Mouse (Mus musculus) ovary, postnatal 36 days (tissue): ENCODE data around the gene Palld.

Experiments used
- DNase-seq: peaks from one replicate; pipeline ENCODE4 v3.0.0; 2022; ENCODE audit warnings: low spot score, mixed read lengths

Palld gene

DNA sequence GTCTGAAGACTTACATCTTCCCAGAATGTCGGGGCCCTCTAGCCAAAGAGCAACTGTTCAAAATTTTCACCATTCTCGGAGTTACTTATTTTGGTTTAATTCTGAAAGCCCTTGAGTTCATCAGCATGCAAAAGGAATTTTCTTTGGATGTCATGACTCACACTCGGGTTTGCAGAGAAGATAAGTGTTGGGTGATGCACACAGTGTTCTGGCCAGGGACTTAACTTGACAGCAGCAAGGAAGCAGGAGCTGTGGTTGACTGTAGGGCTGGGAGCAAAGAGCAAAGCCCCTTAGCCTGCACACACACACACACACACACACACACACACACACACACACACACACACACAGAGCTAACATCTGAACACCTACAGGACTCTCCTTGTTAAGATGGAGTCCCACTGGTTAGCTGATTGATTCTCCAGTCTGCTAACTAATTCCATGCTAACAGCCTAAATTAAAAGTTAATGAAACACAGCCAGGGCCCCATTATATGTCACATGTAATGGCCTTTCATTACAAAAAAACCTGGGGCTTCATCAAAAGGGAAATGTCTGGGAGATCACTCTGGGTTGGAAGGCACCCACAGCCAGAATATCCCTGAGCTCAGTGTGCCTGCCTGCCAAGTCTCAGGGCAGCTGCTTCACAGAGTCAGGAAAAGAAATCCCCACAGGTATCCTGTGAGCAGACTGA is 273.4 kb downstream of the Palld start:
- no peak for DNase-seq

GRCm38 (mm10) chr8:61626246-61626952 is 276.1 kb downstream of the Palld start:
- no peak for DNase-seq

GRCm38 (mm10) chr8:61625656-61626210 is 276.8 kb downstream of the Palld start:
- no peak for DNase-seq

DNA sequence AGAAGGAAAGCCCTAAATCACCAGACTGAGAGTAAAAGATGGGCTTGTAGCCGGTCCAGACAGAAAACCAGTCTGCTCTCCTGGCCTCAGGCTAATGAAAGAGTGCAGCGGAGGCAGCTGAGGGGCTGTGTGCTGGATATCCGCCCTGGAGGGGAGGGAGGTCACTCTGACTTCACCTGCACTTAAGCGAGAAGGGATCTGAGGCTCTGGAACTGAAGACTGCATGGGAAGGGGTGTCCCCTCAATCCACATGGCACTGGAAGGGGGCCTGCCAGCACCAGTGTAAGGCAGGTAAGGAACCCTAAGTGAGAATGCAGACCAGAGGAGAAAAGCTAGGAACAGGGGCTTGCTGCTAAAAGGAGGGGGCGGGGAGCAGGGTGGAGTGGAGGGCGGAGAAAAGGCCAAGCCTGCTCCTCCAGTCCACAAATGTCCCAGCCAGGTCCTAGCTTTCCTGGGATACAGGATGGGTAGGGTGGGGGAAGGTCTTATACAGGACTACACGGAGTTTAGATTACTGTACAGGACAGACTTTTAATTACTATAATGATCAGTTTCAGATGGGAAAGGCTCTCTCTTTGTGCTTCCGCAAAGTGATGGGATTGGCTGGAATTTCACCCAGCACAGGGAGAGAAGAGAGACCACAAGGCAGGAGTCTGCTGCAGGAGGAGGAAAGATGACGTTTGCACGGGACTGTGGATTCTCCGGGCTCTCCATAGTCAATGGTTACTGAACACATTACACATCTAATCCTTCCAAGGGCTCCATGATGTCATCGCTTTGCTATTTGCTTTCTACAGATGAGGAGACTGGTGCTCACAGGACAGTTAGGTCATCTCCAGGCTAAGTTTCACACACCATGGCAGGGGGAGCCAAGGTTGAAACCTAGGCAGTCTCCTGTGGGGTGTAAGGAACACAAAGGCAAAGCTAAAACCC is 278.7 kb downstream of the Palld start:
- DNase-seq: no peak

- no peak for DNase-seq
Observed at GRCm38 (mm10) chr8:61621300-61621699, 281.2 kb downstream of the Palld start.

- no peak for DNase-seq
Observed at GRCm38 (mm10) chr8:61617651-61618050, 284.8 kb downstream of the Palld start.

DNA sequence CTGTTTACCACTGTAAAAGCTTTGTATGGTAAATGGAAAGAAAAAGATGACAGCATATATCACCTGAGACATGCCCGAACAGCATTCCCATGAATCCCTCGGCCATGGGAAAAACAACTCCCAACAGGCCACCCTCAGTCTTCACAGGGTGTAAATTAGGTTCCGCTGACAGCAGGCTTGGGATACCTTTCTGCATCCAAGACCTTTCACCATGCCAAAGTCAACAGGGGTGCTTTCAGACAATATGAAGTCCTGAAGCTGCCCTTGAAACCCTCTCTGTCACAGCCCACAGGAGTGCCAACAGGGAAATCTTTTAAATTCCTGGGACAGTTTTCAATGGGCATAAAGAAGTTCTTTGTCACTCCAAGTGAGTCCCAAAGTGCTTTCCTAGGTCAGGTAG is 285.4 kb downstream of the Palld start:
- DNase-seq: no peak

- no peak for DNase-seq
Observed at GRCm38 (mm10) chr8:61615711-61616697, 286.5 kb downstream of the Palld start.

DNA sequence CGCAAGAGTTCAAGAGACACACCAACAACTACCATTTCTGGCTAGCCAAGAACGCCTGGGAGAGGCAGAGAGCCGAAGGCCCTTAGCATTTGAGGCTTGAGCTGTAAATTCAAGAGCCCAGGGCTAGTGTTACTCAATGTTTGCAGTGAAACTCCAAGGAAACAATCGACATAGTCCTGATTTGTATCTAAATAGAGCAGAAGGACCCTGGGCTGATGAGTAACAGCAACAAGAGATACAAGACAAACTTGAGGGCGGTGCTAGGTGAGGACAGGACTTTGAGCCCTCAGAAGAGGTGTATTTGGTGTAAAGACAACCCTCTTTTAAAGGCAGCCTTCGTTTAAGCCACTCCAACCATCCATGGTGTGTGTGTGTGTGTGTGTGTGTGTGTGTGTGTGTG is 290.7 kb downstream of the Palld start:
- DNase-seq: no peak

DNA sequence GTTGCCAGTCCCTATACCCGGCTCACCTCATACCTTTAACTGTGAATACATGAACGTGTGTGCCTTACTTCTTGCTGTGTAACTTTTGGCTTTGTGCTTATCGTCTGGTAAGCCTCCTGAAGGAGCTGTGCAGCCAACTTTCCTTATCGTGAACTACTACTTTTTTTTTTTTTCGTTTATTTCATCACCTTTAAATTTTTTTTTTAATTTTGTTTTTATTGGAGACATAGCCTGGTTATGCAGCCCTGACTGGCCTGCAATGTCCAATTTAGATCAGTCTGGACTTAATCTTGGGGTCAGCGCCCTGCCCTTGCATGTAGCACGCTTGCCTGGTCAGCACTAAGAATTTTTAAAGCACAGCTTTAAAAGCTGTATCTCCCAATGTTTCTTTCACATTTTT is 291.4 kb downstream of the Palld start:
- no peak for DNase-seq

GRCm38 (mm10) chr8:61610546-61610945 is 291.9 kb downstream of the Palld start:
- DNase-seq: peak; percentile 19

DNA sequence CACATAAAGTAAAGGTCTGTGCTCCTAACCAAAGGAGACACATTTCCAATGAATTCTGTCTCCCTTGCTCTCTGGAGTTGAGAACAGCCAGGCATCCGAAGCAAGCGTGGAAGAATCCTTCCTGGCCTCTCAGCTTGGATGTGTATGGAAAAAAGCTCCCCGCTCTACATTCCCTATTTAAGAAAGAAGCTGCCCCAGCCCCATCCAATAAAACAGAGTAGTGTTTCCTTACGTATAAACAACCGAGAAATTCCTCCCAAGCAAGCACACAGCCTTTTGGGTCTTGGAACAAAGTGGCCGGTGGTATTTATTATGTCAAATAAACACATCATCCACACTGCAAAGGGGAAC is 295.1 kb downstream of the Palld start:
- no peak for DNase-seq

DNA sequence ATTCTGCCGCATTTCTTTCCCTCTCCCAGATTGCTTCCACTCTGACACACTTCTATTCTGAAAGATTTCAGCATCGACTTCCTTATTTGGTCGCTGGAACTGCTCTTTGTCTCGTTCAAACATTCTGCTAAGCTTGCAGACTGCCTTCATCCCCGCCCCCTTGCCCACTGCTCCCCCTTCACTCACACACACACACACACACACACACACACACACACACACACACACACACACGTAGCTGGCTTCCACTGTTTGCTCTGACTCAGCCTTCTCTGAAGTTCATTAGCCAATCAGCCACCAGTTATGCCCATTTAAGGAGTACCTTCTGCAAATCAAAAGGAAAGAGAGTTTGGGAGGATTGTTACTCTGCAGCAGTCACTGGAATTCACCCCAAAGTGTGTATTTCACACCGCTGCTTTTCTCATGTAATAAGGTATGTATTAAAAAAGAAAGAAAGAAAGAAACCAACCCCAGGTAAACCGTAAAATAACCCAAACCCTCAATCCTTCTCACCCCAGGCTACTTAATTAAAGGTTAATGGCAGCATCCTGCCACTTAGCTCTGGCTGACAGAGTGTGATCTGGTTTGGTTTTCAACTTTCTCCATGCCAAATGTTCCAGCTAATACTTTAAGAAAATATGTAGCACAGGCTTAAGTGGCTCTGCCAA is 295.6 kb downstream of the Palld start:
- DNase-seq: peak; percentile 62

GRCm38 (mm10) chr8:61604871-61605270 is 297.6 kb downstream of the Palld start:
- DNase-seq: no peak

- DNase-seq: no peak
Observed at GRCm38 (mm10) chr8:61596889-61597288, 305.6 kb downstream of the Palld start.

DNA sequence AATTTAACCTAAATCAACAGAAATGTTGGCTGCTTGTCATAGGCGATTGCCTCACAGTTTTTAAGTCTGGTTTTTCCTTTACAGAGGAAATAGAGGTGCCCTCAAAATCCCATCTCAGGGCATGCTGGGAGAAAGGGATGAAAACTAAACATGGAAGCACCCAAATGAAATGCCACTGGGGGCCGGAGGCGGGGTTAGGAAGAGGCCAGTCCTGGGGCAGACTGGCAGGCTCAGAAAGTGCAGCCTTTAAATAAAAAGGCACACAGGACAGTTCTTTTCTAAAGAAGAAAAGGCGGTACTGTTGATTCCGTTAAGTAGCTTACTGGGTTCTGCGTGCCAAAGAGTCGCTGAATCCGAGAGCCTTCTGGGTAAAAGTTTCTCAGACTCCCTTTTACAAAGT is 311.0 kb downstream of the Palld start:
- DNase-seq: peak; percentile 10

DNA sequence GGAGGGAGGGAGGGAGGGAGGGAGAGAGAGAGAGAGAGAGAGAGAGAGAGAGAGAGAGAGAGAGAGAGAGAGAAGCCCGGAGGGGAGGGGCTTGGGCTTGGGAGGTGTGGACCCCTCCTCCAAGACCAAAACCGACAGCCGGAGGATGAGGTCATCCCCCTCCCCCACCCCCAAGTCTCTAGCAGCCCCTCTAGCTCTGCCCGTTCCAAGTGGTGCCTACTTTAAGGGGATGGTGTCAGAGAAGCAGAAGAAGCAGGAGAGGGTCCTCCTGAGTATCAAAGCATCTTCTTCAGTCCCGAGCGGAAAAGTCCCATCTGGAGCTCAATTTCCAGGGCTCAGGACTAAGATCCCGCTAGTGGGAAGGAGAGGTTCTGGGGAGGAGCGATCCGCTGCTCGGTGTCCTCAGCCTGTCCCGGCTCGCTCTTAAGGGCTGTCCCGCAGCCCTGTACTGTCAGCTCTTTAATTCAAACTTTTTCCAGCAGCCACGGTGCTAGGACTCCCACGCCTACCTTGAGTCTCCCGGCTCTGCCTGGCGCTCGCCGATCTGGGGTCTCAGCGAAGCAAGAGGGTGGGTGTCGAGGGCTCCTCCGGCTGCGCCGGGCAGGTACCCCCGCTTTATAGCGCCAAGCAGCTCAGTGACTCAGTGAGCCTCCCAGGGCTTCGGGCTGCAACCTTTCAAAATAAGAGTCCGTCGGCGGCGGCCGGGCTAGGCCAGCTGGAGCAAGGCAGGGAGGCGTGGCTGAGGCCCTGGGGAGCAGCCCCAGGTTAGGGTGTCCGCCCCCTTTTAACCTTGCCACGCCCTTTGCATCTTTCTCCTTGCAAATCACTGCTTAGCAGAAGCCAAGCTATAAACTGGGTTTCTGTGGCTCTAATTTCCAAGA is 311.7 kb downstream of the Palld start:
- peak; percentile 85 for DNase-seq

- peak; percentile 7 for DNase-seq
Observed at GRCm38 (mm10) chr8:61589972-61590391, 312.5 kb downstream of the Palld start.

DNA sequence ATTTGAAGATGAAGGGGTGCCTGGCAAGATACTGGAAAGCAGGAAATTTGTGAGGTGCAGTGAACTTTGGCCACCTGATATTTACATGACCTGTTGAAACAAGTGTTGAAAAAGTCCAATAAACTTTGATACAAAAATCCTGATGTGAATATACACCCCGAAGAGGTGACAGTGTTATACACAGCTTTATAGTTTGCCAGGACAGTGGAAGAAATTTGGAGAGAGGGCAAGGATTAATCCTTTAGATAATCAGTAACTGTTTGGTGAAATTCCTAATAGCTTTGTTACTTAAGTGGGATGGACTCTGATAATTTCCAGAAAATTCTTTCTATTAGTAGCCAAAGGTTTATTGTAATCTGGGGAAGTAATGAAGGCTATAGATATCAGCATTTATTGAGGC is 314.2 kb downstream of the Palld start:
- DNase-seq: no peak

- no peak for DNase-seq
Observed at GRCm38 (mm10) chr8:61587731-61588130, 314.8 kb downstream of the Palld start.
